Mouse (Mus musculus) sigmoid colon, adult 10 weeks (tissue): ENCODE results near the gene Pde4c. TPM values are rescaled to one million over a fixed set of nuclear protein-coding genes. Genes with fewer than 3 reads are reported as not detected.

ENCODE experiments used
- polyA plus RNA-seq: library from polyadenylated mRNA; stranded (reverse); fragments of 350-450 nt; fragmentation: Illumina TruSeq; extraction: RNeasy Lipid Tissue Mini Kit (QIAGEN cat#74804); gene quantifications from one replicate; pipeline ENCODE4 v1.2.3, GENCODE M21; 2014; ENCODE audit warnings: low read depth, low replicate concordance

Gene Pde4c
- polyA plus RNA-seq, result 0.19 TPM

DNA sequence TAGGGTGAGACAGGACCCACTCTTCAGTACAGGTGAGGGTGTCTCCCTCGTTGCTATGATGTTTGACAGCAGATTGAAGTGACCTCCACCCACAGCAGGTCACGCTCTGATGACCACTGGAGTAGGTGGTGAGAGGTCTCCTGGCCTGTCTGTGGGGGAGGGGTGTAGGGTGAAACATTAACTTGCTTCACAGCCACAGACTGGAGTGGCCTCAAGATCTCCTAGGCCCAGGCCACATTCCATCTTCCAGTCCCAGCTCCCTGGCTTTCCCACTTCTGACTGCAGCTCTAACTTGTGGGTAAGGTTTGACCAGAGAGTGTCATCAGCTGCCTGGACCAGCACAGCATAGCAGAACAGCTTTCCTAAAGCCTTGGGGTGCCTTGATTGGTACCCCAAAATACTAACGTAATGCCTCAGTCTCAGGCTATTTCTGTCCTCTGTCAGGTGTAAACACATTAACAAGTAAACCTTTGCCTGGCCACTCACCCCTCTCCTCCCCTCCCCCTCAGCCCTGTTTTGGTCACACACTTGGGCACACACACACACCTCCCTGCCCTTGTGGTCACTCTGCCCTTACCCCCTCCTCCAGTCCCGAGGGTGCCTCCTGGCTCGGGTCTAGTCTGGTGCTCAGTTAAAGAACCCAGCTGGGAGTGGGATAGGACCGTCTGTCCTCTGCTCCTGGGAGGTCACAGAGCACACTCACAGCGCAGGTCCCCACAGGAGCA lies at the start of gene Pde4c:
Pde4c (plus strand) TSS at position 235 of the 725 bp plus-strand sequence.

DNA sequence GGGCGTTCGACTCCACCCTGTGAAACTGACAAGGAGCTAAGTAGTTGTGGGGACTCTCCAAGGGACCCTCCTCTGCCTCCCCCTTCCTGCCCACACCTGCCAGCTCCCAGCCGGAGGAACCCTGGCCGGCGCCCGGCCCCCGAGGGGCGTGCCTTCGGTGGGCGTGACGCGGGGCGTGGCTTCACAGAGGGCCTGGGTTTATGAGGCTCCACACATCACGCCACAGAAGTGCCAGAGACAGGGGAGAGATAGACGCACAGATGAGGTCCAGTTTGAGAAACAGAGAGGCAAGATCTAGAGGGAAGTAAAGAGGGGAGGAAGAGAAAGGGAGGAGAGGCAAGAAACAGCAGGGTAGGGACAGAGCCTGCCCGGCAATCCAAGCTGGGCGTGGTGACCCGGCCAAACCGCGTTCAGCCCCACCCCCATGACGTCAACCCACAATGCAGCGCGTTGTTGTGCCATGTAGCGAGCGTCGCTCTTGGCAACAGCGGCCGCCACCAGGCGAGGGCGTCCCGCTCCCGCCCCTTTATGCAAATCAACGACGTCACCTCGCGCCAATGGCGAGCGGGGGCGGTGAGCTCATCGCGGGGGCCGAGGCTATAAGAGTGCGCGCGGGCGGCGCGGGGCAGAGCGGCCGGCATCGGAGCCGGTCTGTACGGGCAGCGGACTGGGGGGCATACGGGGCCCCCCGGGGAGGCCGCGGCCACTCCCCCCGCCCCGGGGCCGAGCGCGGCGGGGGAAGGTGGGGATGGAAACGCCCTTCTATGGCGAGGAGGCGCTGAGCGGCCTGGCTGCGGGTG lies 25.0 kb upstream of the Pde4c start, which contains the start of gene Jund:
Jund (plus strand) TSS at position 640 of the 800 bp plus-strand sequence.

DNA sequence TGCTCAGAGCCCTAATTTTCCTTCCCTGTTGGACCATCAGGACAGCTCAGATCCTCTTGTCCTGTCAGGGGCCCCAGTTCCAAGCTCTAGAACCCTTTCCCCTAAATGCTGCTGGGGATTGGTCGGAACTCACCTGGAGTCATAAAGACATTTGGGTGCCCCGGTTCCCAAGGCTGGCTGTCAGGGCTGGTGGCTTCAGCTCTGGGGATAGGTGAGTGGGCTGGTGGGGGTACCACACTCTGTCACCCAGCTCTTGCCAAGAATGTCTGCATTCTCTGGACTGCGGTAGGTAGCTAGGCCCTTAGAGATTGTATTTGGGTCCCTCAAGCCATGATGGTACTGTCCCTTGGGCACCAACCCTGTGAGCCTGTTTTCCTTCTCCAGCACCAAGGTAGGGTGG lies 20.2 kb upstream of the Pde4c start, which contains the start of gene Iqcn:
Iqcn (plus strand) TSS at position 171 of the 400 bp plus-strand sequence.

DNA sequence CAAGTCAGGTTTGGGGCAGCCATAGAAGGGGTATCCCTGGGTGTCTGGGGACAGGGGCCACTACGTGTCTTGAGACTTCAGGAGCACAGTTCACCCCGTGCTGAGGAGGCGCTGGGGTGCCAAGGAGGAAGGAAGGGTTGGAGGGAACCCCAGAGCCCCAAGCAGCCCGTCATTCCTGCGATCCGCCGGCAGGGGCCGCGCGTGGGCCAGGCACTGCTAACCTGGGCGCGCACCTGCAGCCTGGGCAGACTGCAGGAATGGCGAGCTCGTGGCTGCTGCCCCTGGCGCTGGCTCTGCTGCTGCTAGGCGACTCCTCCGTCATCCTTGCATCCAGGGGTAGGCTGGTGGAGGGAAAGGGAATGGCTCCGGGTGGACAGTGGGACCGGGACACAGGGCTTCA lies 5.2 kb upstream of the Pde4c start, which contains the start of gene Gm3336:
Gm3336 (plus strand) TSS at position 247 of the 400 bp plus-strand sequence.

DNA sequence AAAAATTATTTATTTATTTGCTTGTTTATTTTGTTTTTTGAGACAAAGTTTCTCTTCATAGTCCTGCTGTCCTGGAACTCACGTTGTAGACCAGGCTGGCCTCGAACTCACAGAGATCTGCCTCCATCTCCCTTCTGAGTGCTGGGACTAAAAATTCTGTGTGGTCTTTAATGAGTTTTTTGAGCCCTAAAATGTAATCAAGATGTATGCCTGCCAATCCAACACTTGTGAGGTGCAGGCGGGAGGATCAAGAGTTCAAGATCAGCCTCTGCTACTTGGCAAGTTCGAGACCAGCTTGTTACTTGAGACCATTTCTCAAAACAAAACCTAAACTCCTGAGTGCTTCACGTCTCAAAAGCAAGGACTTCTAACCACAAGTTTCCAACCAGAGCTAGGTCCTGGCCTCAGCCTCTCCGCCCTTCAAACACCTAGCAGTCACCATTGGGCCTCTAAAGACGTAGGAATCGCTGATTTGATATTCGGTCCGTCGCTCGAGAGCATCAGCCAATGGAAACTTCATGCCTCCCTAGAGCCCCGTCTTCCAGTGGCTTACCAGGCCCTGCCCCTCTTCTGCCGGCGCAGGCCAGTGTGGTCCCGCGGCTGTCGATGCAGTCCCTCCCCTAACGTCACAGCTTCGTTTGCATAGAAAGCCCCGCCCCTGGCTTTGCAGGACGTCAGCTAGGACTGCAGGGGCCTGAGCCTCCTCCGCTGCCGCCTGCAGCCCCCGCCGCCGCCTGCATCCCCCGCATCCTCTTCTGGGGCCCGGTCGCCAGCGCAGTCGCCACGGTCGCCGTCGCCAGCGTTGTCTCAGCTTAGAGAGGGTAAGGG lies 30.7 kb downstream of the Pde4c start, which contains the start of gene Rab3a:
Rab3a (plus strand) TSS at position 637 of the 828 bp plus-strand sequence.

DNA sequence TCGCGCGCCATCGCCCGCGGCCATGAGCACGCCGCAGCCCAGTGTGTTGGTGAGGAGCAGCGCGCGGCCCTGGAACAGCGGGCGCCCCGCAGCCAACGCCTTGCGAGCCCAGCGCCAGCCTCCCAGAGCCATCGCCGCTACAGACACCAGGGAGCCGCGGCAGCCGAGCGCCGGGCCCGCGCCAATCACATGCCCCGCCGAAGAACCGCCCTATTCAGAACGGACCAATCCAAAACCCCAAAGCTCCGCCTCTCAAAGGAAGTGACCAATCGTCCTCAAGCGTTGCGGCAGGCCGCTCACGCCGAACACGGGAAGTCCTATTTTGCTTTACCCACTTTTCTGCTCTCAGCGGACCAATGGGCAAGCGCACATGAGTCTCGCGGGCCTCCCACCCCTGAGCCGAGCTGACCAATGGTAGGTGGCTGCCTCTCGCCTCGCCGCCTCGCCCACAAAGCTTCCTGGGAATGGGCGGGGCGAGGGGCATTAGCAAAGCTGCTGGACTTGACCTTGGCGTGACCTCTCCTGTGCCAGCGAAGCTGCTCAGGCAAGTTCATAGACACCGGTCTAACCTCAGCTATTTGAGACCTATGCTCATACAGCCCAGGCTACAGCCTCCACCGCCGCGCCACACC lies 37.4 kb downstream of the Pde4c start, which contains the start of gene Mpv17l2:
Mpv17l2 (minus strand) TSS at position 172 of the 632 bp plus-strand sequence.

DNA sequence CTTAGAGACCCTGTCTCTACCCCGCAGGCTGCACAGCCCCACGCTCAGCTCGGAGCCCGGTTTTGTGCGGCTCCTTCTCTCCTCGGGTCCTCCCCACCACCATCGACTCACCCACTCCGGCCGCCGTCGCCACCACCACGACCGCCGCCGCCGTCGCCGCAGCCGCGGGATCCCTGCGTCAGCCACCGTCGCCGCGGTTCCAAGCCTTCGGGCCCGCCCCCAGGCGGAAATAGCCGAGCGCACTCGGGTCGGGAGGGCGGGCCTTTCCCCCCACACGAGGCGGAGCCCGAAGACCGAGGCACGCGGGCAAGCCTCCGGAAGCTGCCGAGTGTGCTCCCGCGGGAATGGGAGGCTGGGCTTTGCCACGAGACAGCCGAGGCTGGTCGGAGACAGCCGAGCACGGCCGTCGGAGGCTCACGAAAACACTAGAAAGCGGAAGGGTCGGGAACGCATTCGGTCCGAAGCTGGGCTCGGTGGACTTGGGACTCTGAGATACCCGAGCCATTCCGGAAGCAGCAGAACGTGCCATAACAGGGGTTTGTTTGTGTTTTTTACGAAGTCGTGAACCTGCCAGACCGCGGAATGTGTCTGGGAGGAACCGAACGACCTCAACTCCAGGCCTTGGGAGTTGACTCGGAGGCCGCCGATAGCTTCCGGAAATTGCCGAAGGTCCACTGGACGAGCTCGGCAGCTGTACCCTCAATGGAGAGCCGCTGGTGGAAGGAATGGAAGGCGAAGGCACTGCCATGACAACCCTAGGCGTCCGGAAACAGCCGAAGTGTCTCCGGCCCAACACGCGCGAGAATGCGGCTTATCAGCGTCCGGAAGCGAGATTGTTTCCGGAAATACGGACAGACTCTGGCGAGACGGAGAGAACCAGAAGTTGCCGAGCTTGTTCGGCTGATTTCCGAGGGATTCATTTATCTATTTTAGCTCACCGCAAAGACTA lies 53.2 kb downstream of the Pde4c start, which contains the start of gene Pik3r2:
Pik3r2 (minus strand) TSS at position 218 of the 949 bp plus-strand sequence.

Other genes starting within 250 kb of the Pde4c start
- gene Klhl26, start 246.8 kb upstream of the Pde4c start, polyA plus RNA-seq, result 2.3 TPM
- gene Tmem59l, start 236.4 kb upstream of the Pde4c start, polyA plus RNA-seq, result not detected
- not detected for gene Crlf1, start 230.6 kb upstream of the Pde4c start, polyA plus RNA-seq
- gene Rex1bd, start 217.0 kb upstream of the Pde4c start, polyA plus RNA-seq, result 2.6 TPM
- 2.6 TPM for gene Uba52, start 212.9 kb upstream of the Pde4c start, polyA plus RNA-seq
- 8.5 TPM for gene Fkbp8, start 196.0 kb upstream of the Pde4c start, polyA plus RNA-seq
- gene Kxd1, start 195.8 kb upstream of the Pde4c start, polyA plus RNA-seq, result 9.0 TPM
- 0.98 TPM for gene Ell, start 184.3 kb upstream of the Pde4c start, polyA plus RNA-seq
- not detected for gene Isyna1, start 129.3 kb upstream of the Pde4c start, polyA plus RNA-seq
- not detected for gene Ssbp4, start 114.8 kb upstream of the Pde4c start, polyA plus RNA-seq
- gene Lrrc25, start 107.6 kb upstream of the Pde4c start, polyA plus RNA-seq, result not detected
- gene Gdf15, start 91.3 kb upstream of the Pde4c start, polyA plus RNA-seq, result not detected
- gene Pgpep1, start 63.3 kb upstream of the Pde4c start, polyA plus RNA-seq, result 13.4 TPM
- gene Lsm4, start 50.5 kb upstream of the Pde4c start, polyA plus RNA-seq, result not detected
- 44.0 TPM for gene Jund, start 24.8 kb upstream of the Pde4c start, polyA plus RNA-seq
- not detected for gene Iqcn, start 20.3 kb upstream of the Pde4c start, polyA plus RNA-seq
- gene Gm3336, start 5.2 kb upstream of the Pde4c start, polyA plus RNA-seq, result 31.1 TPM
- gene Rab3a, start 31.0 kb downstream of the Pde4c start, polyA plus RNA-seq, result 1.7 TPM
- gene Mpv17l2, start 37.2 kb downstream of the Pde4c start, polyA plus RNA-seq, result 1.7 TPM
- 1.5 TPM for gene Pik3r2, start 53.0 kb downstream of the Pde4c start, polyA plus RNA-seq
- 1.9 TPM for gene Mast3, start 81.3 kb downstream of the Pde4c start, polyA plus RNA-seq
- gene Il12rb1, start 84.7 kb downstream of the Pde4c start, polyA plus RNA-seq, result not detected
- 3.8 TPM for gene Arrdc2, start 116.0 kb downstream of the Pde4c start, polyA plus RNA-seq
- gene Kcnn1, start 139.5 kb downstream of the Pde4c start, polyA plus RNA-seq, result not detected
- not detected for gene Ccdc124, start 150.2 kb downstream of the Pde4c start, polyA plus RNA-seq
- not detected for gene Slc5a5, start 169.0 kb downstream of the Pde4c start, polyA plus RNA-seq
- gene Rpl18a, start 173.7 kb downstream of the Pde4c start, polyA plus RNA-seq, result 55.6 TPM
- 1.5 TPM for gene Map1s, start 182.2 kb downstream of the Pde4c start, polyA plus RNA-seq